Mouse (Mus musculus) forebrain, embryonic 12.5 days (tissue): ENCODE results near the gene Mgat4e. TPM values are rescaled to one million over a fixed set of nuclear protein-coding genes. Genes with fewer than 3 reads are reported as not detected.

ENCODE experiments used
- ATAC-seq: fragments of 200-750 bp; cut with Nextera tagmentation; 2 replicates; pipeline ENCODE4 v1.8.0; 2017; ENCODE audit warnings: moderate TSS enrichment; ENCODE audit not compliant: low FRiP score
- H3K27ac ChIP-seq: fragments of 300-500 bp; sonication (generic); 2 replicates; pipeline ENCODE4 v1.5.1; 2016; ENCODE audit warnings: mild to moderate bottlenecking
- H3K27me3 ChIP-seq: fragments of 300-500 bp; sonication (generic); 2 replicates; pipeline ENCODE4 v1.6.1; 2016; ENCODE audit warnings: mild to moderate bottlenecking
- H3K36me3 ChIP-seq: fragments of 300-500 bp; sonication (generic); replicated peaks from 2 replicates; pipeline ENCODE4 v1.6.1; 2016; ENCODE audit warnings: mild to moderate bottlenecking
- H3K4me1 ChIP-seq: fragments of 300-500 bp; sonication (generic); 2 replicates; pipeline ENCODE4 v1.6.1; 2016
- H3K4me2 ChIP-seq: fragments of 300-500 bp; sonication (generic); 2 replicates; pipeline ENCODE4 v1.6.1; 2016; ENCODE audit warnings: mild to moderate bottlenecking, moderate library complexity
- H3K4me3 ChIP-seq: fragments of 300-500 bp; sonication (generic); replicated peaks from 2 replicates; pipeline ENCODE4 v1.5.1; 2016; ENCODE audit warnings: mild to moderate bottlenecking
- H3K9ac ChIP-seq: fragments of 300-500 bp; sonication (generic); 2 replicates; pipeline ENCODE4 v1.6.1; 2016; ENCODE audit warnings: mild to moderate bottlenecking
- H3K9me3 ChIP-seq: fragments of 300-500 bp; sonication (generic); 2 replicates; pipeline ENCODE4 v1.6.1; 2016
- WGBS: fragments of 180-500 bp; shearing (Covaris S2); methylation state at CpG from one replicate; pipeline ENCODE4 v1.1.7; 2016; 5-methylcytosine and 5-hydroxymethylcytosine counted together
- polyA plus RNA-seq: library from polyadenylated mRNA; unstranded; fragments of >200 nt; fragmentation: Nextera tagmentation; extraction: Ambion mirVana; gene quantifications from 2 replicates; pipeline ENCODE4 v1.2.1, GENCODE M21; 2016

Mgat4e gene
- polyA plus RNA-seq: not detected in 2 replicates

DNA sequence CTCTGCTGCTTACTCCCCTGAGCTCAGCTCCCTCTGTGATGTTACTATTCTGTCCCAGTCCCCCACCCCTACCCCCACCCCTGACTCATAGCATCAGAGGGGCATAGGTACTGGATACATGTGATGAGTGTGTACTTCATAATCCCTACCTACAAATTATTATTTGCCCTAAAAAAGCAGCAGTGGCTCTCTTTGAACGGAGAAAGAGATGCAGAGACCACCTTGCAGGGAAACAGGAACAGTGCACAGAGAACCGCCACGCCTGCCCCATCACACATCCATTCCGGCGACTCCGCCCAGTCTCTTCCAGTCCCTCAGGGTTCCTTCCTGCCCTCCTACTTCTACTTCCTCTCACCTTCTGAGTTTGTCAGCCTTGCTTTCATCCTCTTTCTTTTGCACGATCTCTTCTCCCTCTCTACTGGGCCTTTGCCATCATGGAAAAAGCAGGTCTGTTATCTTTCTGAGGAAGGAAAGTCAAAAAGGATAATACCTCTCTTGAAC lies at the start of gene Mgat4e:
Mgat4e (minus strand) TSS at position 51 of the 501 bp plus-strand sequence.
- H3K4me3 ChIP-seq: no peak within 1 kb of the TSS
- WGBS: 65% methylated on average over 7 of the region's 7 CpGs
- H3K9ac ChIP-seq: no peak within 1 kb of the TSS
- ATAC-seq: no peak
- H3K9me3 ChIP-seq: 0 out of 2 replicates have a peak, but pooled peaks cover 2% of the 10 kb centered on the region
- H3K4me1 ChIP-seq: no peaks in the 10 kb centered on the region
- no peak within 1 kb of the TSS for H3K27ac ChIP-seq
- no peaks in the 10 kb centered on the region for H3K36me3 ChIP-seq
- 0 out of 2 replicates have a peak, but pooled peaks cover under 1% of the 10 kb centered on the region for H3K27me3 ChIP-seq
- H3K4me2 ChIP-seq: no peak within 1 kb of the TSS

DNA sequence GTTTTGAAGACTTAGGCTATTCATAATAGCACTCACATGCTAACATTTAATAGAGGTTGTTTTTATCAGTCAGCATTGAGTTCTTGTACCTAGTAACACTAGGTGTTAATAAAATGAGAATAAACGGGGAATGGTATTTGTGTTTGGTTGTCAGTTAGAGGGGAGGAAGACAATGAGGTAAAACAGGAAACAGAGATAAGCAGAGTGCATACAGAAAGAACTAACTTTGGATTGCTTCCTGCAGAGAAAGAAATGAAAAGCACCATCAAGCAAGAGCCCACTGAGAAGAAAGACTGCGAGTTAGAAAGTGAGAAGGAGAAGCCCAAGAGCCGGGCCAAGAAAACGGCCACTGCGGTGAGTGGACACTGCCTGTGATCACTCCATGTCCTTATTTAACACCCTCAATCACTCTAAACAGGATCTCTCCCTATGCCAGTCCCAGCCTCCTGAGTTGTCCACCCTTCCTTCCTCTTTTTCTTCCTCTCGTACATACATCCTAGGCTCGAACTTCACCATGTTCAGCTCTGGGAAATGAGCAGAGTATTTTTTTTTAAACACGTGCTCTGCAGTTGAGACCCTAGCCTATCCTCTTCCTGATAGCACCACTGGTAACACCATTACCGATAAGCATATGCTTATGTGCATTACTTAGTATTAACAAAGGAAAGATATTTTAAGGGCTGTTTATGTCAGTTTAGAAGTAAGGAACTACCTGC lies 48.0 kb upstream of the Mgat4e start:
- Histone ChIP-seq H3K4me2 (no peak overlapping the region), H3K9me3 (no peaks in the 10 kb centered on the region), H3K9ac (no peak overlapping the region), H3K4me3 (no peak overlapping the region), H3K27me3 (no peaks in the 10 kb centered on the region), H3K36me3 (peaks cover 81% of the 10 kb centered on the region), H3K4me1 (no peaks in the 10 kb centered on the region), H3K27ac (no peak overlapping the region)
- ATAC-seq: no peak
- WGBS: 92% methylated on average over 9 of the region's 9 CpGs

DNA sequence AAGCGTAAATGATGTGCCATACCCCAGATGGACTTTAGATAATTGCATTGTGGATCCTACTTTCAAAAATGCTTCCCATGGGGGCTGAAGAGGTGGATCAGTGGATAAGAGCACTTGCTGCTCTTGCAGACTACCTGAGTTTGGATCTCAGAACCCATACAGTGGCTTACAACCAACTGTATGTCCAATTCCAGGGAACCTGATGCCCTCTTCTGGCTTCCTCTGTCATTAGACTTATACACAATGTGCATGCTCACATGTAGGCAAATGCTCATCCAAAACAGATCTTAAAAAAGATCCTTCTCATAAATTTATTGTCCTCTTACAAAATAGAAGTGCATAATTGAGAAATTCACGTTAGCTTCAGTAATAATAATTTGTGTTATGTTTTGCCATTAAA lies 42.3 kb upstream of the Mgat4e start:
- no peaks in the 10 kb centered on the region for H3K9me3 ChIP-seq
- H3K36me3 ChIP-seq: peaks cover 58% of the 10 kb centered on the region
- no peak overlapping the region for H3K4me3 ChIP-seq
- 93% methylated on average over 2 of the region's 2 CpGs for WGBS
- H3K27me3 ChIP-seq: no peaks in the 10 kb centered on the region
- no peak overlapping the region for H3K4me2 ChIP-seq
- no peaks in the 10 kb centered on the region for H3K4me1 ChIP-seq
- H3K9ac ChIP-seq: no peak overlapping the region
- H3K27ac ChIP-seq: no peak overlapping the region
- no peak for ATAC-seq

DNA sequence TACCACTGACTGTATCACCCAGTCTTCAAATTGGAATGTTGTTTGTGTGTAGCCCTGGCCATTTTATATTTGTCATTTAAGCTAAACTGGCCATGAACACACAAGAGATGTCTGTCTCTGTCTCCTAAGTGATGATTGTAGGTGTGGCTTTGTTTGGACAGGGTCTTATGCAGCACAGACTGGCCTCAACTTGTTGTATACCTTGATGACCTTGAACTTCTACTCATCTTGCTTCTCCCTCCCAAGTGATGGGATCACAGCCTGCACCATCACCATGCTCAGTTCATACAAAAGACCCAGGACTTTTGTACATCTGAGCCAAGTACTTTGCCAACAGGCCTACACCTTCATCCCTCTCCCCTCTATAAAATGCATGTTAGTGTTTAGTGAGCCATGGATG lies 40.2 kb upstream of the Mgat4e start:
- Histone ChIP-seq H3K4me1 (no peaks in the 10 kb centered on the region), H3K36me3 (peaks cover 56% of the 10 kb centered on the region), H3K27me3 (no peaks in the 10 kb centered on the region), H3K9me3 (no peaks in the 10 kb centered on the region), H3K4me2 (no peak overlapping the region), H3K4me3 (no peak overlapping the region), H3K27ac (no peak overlapping the region), H3K9ac (no peak overlapping the region)
- no peak for ATAC-seq

DNA sequence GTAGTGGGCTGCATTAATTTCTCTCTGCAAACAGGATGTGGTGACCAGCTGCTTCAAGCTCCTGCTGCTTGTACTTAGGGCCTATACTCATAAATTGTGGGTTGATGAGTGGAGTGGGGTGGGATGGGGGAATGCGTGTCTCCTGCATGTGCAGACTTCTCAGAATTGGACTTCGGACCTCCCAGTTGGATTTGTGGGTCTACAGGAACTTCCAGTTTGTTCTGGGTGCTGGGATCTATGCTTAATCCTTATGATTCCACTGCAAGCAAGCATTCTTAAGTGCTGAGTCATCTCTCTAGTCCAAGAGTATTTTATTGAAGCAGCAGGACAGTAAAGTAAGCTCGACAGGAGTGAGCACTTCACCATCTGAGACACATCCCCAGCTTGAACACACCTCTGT lies 34.1 kb upstream of the Mgat4e start:
- WGBS: 87% methylated on average over 3 of the region's 3 CpGs
- H3K27me3 ChIP-seq: no peaks in the 10 kb centered on the region
- H3K4me1 ChIP-seq: no peaks in the 10 kb centered on the region
- no peak for ATAC-seq
- no peak overlapping the region for H3K4me3 ChIP-seq
- no peaks in the 10 kb centered on the region for H3K9me3 ChIP-seq
- no peak overlapping the region for H3K27ac ChIP-seq
- H3K9ac ChIP-seq: no peak overlapping the region
- no peak overlapping the region for H3K4me2 ChIP-seq
- peaks cover 22% of the 10 kb centered on the region for H3K36me3 ChIP-seq

DNA sequence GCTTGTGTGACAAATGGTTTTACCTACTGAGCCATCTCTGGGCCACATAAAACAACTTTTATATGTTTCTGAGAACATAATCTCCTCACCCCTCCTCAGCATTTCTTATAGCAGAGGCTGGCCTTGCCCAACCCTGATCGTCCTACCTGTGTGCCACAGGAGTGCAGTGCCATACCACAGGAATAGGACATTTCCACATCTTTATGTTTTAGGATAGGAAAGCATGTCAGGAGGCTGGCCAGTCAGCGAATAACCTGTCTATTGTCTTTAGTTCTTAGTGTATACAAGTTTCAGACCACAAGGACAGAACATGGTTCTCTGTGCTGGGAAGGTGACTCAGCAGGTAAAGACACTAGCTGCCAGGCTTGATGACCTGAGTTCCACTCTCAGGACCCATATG lies 31.3 kb upstream of the Mgat4e start:
- no peak for ATAC-seq
- H3K36me3 ChIP-seq: peaks cover 7% of the 10 kb centered on the region
- H3K27ac ChIP-seq: no peak overlapping the region
- no peak overlapping the region for H3K9ac ChIP-seq
- no peaks in the 10 kb centered on the region for H3K4me1 ChIP-seq
- H3K4me2 ChIP-seq: no peak overlapping the region
- WGBS: 98% methylated on average over 2 of the region's 2 CpGs
- no peaks in the 10 kb centered on the region for H3K27me3 ChIP-seq
- no peaks in the 10 kb centered on the region for H3K9me3 ChIP-seq
- H3K4me3 ChIP-seq: no peak overlapping the region

DNA sequence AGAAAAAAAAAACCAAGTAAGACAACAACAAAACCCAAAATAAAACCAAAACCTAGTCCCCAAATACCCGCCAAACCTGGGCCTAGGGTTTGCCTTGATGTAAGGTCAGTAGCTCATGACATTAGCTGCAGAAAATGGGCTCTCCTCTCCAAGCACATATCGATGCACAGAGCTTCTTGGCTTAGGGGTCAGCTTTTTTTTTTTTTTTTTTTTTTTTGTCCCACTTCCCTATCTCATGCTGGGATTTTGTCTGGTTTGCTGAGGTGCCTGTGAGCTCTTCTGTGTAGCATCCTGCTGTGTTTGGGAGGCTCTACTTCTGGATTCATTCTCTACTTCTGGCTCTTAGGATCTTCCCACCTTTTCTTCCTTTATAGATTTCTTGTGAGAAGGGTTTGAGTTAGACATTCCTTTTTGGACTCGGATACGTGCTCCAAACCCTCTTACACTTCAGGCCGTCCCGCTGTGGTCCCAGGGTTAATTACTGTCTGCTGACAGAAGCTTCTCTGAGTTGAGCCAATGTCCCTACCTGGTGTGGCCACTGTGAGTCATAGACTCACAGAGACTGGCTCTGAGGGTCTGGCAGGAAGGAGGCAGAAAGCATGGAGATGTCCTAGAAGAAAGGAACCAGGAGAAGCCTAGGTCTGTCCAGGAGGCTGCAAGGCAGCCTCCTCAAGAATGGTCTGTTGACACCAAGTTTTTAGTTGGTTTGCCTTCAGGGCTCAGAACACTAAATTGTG lies 28.1 kb upstream of the Mgat4e start:
- H3K9me3 ChIP-seq: no peaks in the 10 kb centered on the region
- no peaks in the 10 kb centered on the region for H3K27me3 ChIP-seq
- WGBS: 85% methylated on average over 6 of the region's 6 CpGs
- no peak overlapping the region for H3K27ac ChIP-seq
- H3K36me3 ChIP-seq: no peaks in the 10 kb centered on the region
- ATAC-seq: no peak
- peaks cover 5% of the 10 kb centered on the region; the same call in 1 of the 2 replicates for H3K4me1 ChIP-seq
- no peak overlapping the region for H3K4me3 ChIP-seq
- H3K9ac ChIP-seq: no peak overlapping the region
- H3K4me2 ChIP-seq: no peak overlapping the region

DNA sequence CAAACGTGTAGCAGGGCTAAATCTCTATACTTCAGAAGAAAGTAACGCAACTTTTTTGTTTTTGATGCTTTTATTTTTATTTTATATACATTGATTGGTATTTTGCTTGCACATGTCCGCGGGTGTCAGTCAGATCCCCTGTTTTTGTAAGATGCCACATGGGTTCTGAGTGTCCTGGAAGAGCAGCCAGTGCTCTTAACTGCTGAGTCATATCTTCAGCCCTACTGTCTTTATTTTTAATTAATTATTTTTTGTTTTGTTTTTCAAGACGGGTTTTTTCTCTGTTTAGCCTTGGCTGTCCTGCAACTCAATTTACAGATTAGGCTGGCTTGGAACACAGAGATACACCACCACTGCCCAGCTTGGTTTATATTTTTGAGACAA lies 24.4 kb upstream of the Mgat4e start:
- no peak for ATAC-seq
- WGBS: 74% methylated on average over 5 of the region's 5 CpGs
- no peaks in the 10 kb centered on the region for H3K9me3 ChIP-seq

DNA sequence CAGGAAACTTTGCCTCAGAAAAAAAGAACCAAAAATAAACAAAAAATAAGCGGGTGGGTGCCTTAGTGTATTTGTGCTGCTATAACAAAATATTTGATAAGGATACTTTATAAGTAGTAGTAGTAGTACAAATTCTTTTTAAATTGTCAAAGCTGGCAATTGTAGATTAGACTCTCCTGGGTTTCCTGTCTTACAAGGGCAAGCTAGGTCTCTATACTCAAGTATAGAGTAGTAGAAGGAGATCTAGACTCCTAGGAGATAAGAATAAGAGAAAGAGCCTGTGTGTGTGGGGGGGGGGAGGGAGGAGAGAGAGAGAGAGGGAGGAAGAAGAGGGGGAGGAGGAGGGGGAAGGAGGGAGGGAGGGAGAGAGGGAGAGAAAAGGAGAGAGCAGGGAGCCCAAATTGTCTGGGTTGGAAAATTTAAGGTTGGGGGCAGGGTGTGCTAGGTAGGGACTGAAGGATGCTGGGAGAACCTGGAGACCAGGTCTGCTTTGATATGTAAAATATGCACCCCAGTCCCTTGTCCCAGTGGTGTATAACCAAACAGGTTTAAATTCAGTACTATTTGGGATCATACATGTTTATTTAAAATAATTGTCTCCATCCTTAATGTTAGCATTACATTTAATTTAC lies 23.9 kb upstream of the Mgat4e start:
- Histone ChIP-seq H3K27ac (no peak overlapping the region), H3K4me2 (no peak overlapping the region), H3K9ac (no peak overlapping the region), H3K4me1 (peaks cover 11% of the 10 kb centered on the region), H3K9me3 (no peaks in the 10 kb centered on the region), H3K4me3 (no peak overlapping the region), H3K27me3 (no peaks in the 10 kb centered on the region), H3K36me3 (no peaks in the 10 kb centered on the region)
- no peak for ATAC-seq
- WGBS: 84% methylated on average over 1 of the region's 1 CpGs

More for the DNA sequence above, 24.4 kb upstream of the Mgat4e start:
- Histone ChIP-seq H3K4me1 (peaks cover 11% of the 10 kb centered on the region), H3K9ac (no peak overlapping the region), H3K4me3 (no peak overlapping the region), H3K27me3 (no peaks in the 10 kb centered on the region), H3K36me3 (no peaks in the 10 kb centered on the region), H3K4me2 (no peak overlapping the region), H3K27ac (no peak overlapping the region)

DNA sequence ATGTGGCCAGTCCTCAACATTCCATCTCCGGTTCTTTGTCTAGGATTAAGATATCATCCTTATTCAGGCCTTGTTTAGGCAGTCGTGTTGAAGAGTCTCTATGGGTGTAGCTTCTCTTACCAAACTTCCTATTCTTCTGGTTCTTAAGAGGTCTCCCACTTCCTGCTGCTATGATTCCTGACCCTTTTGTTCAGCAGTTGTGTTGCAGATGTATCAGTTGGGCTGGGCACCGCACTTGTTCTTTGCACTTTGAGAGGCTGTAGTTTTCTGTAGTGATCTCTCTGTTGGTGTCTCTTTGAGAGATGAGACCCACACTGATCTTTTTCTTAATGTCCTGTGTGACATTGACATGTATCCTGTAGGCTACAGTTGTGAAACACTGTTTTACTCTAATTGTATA lies 21.1 kb upstream of the Mgat4e start:
- 55% methylated on average over 3 of the region's 3 CpGs for whole genome bisulfite sequencing

DNA sequence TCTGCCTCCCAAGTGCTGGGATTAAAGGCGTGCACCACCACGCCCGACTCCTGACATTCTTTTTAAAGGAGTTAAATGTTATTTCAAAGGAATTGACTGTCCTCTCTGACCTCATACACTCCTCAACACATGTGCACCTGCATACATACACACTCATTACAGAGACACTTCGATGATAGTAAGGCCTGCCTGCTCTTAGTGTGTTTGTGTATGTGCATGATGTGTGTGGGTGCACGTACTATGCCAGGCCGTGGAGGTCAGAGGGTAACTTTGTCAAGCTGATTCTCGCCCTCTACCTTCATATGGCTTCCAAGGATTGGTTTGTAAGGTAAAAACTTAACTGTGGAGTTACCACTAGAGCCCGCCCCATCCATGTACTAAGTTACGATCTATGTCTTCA lies 20.7 kb upstream of the Mgat4e start:
- H3K4me1 ChIP-seq: peaks cover 21% of the 10 kb centered on the region
- ATAC-seq: no peak
- WGBS: 95% methylated on average over 9 of the region's 9 CpGs
- H3K4me3 ChIP-seq: no peak overlapping the region
- no peak overlapping the region for H3K4me2 ChIP-seq
- H3K27ac ChIP-seq: no peak overlapping the region
- no peaks in the 10 kb centered on the region for H3K27me3 ChIP-seq
- no peaks in the 10 kb centered on the region for H3K36me3 ChIP-seq
- H3K9ac ChIP-seq: no peak overlapping the region
- H3K9me3 ChIP-seq: no peaks in the 10 kb centered on the region

More for the DNA sequence above, 21.1 kb upstream of the Mgat4e start:
- peaks cover 18% of the 10 kb centered on the region for H3K4me1 ChIP-seq
- ATAC-seq: no peak
- no peaks in the 10 kb centered on the region for H3K27me3 ChIP-seq
- no peak overlapping the region for H3K27ac ChIP-seq
- no peaks in the 10 kb centered on the region for H3K9me3 ChIP-seq
- no peak overlapping the region for H3K4me3 ChIP-seq
- H3K9ac ChIP-seq: no peak overlapping the region
- H3K36me3 ChIP-seq: no peaks in the 10 kb centered on the region
- no peak overlapping the region for H3K4me2 ChIP-seq

DNA sequence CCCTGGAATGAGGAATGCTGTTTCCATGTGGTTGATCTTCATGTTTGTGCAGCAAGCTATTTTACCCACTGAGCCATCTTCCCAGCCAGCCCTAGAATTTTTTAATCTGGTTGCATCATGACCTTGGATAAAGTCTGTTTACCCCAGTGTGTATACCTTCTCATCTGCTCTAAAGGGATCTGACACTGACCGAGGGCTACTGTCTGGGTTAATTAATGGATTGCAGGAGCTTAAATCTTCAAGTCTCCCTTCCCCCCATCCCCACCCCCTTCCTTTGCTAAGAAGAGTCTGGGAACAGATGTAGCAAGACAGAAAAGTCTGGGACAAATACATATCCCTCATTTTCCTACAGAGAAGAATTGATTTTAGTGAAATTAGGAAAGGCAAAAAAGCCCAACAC lies 18.0 kb upstream of the Mgat4e start:
- no peaks in the 10 kb centered on the region for H3K27me3 ChIP-seq
- no peak overlapping the region for H3K9ac ChIP-seq
- H3K4me1 ChIP-seq: peaks cover 31% of the 10 kb centered on the region
- no peaks in the 10 kb centered on the region for H3K36me3 ChIP-seq
- no peak overlapping the region for H3K27ac ChIP-seq
- no peaks in the 10 kb centered on the region for H3K9me3 ChIP-seq
- no peak overlapping the region for H3K4me2 ChIP-seq
- WGBS: 54% methylated on average over 1 of the region's 1 CpGs
- H3K4me3 ChIP-seq: no peak overlapping the region
- ATAC-seq: no peak
